Mouse (Mus musculus) skeletal muscle tissue, adult 2 months (tissue): Measurements from ENCODE around the gene Ism2.
A peak's percentile ranks its signal among the peaks of the same experiment; 100 is the strongest.
"Not testable (repeated sequence)": the region's sequence is repeated elsewhere in the genome, so short reads cannot be mapped to it uniquely, and the experiment has no call there.

Experiments
- DNase-seq: peaks from one replicate; pipeline ENCODE4 v3.0.0-alpha.2; 2012; ENCODE audit warnings: low read depth, low spot score

Ism2 gene

GRCm38 (mm10) chr12:87299657-87300440 lies at the start of gene Ism2:
Gene Ism2 (minus strand): TSS chr12:87299705.
- no peak for DNase-seq

DNA sequence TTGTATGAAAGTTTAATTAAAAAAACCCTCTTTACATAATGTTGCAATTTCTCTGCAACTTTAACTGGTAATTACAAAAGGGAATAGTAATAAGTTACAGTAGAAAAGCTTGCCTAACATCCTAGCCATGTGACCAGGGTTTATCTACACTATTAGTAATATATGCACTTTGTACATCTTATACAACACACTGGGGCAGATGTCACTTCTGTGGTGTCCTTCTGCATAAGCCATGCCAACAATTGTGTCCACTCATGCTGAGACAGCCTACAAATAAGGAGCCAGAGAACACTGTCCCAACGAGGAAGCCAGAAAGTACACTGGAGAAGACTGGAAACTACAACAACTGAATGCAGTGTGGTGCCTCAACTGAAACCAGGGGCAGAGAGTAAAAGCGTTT lies 48.5 kb upstream of the Ism2 start:
- no peak for DNase-seq

GRCm38 (mm10) chr12:87347511-87347910 lies 48.0 kb upstream of the Ism2 start:
- no peak for DNase-seq

- DNase-seq, result no peak
These were observed 43.6 kb upstream of the Ism2 start for GRCm38 (mm10) chr12:87343084-87343605.

- no peak for DNase-seq
These were observed 38.6 kb upstream of the Ism2 start for GRCm38 (mm10) chr12:87338082-87338481.

DNA sequence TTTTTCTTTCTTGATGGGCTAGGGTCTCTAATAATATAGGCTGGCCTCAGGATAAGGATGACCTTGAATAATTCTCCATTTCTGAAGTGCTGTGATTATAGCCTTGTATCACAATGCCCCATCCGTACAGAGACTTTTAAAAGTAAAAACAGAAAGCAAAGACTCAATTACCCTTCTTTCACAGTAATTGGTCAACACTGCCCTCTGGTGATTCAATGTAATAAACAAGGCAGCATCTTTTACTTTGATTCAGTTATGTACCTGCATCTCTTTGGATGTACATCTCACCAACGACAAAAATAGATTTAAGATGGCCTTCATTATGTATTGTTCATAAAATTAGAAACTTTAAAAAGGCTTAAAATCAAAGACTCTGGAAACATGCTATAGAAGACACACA lies 35.4 kb upstream of the Ism2 start:
- no peak for DNase-seq

- no peak for DNase-seq
These were observed 34.3 kb upstream of the Ism2 start for GRCm38 (mm10) chr12:87333794-87334193.

DNA sequence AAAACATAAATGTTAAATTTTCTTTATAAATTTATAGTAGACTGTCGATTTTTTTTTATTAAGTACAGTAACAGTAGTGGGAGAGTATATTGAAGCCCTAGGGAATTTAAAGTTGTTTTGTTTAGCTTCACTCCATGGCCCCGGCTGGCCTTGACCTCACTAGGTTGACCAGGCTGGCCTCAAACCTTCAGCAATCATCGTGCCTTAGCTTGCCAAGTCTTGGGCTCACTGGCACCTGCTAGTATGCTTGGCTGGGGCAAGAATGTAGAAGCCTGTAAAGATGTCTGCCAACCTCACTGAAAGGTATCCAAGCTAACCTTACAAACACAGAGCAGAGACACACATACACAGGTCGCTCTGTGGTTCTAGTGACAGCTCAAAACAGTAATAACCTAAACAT lies 33.0 kb upstream of the Ism2 start:
- DNase-seq, result peak; percentile 24

DNA sequence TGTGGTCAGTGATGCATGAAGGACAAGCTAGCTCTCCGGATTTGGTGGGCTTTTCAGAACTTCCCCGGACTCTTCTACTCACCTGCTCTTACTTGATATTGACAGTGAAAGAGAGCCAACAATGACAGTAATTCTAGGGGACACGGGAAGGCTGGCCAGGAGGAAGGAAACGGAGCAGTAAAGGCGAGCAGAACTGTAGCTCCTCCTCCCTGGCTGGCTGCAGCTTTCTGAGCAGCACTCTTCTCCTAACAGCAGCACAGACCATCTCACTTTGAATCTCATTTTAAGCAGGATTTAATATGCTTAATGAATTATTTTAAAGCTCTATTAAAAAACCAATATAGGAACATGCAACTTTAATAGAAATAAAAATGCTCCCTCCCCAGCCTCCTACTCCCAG lies 32.4 kb upstream of the Ism2 start:
- DNase-seq, result no peak

DNA sequence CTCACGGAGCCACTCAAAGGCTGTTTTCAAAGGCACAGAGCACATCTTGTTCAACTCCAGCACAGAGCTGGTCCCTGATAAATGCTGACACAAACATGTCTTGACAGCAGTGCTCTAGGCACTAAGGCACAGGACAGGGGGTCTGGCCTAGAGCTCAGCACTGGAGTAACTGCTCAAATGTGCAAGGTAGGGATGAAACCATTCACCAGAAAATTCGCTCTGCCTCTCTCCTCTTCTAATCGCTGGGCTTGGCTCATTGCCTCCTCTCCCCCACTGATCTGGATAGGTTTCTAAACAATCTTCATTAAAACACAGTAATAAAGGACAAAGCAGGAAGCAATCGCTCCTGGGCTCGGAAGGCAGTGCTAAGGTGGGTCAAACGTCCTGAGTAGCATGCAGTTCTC lies 31.6 kb upstream of the Ism2 start:
- DNase-seq, result no peak

GRCm38 (mm10) chr12:87330213-87330612 lies 30.7 kb upstream of the Ism2 start:
- no peak for DNase-seq

GRCm38 (mm10) chr12:87328025-87328424 lies 28.5 kb upstream of the Ism2 start:
- DNase-seq, result no peak

- DNase-seq, result no peak
These were observed 28.1 kb upstream of the Ism2 start for GRCm38 (mm10) chr12:87327610-87328009.

GRCm38 (mm10) chr12:87325452-87325851 lies 25.9 kb upstream of the Ism2 start:
- no peak for DNase-seq

GRCm38 (mm10) chr12:87319229-87319628 lies 19.7 kb upstream of the Ism2 start:
- DNase-seq, result no peak

GRCm38 (mm10) chr12:87317951-87318350 lies 18.4 kb upstream of the Ism2 start:
- DNase-seq, result no peak

DNA sequence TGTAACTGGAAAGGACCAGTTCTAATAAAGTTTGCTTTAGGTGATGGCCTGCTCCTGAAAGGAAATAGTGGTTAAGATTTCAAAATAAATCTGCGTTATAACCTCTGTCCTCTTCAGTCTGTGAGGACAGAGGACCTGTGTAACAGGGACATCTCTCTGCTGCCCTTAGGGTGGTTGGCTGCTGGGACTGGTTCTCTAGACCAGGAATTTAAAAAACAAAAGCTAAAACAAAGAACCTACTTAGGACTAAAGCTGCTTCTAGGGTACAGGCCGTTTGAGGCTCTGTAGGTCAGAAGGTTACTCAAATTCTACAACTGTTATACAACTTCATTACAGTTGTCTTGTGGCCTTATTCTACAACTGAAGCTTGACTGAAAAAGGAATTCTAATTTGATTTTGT lies 13.6 kb upstream of the Ism2 start:
- no peak for DNase-seq

GRCm38 (mm10) chr12:87306584-87306844 lies 7.0 kb upstream of the Ism2 start:
- not testable (repeated sequence) for DNase-seq

DNA sequence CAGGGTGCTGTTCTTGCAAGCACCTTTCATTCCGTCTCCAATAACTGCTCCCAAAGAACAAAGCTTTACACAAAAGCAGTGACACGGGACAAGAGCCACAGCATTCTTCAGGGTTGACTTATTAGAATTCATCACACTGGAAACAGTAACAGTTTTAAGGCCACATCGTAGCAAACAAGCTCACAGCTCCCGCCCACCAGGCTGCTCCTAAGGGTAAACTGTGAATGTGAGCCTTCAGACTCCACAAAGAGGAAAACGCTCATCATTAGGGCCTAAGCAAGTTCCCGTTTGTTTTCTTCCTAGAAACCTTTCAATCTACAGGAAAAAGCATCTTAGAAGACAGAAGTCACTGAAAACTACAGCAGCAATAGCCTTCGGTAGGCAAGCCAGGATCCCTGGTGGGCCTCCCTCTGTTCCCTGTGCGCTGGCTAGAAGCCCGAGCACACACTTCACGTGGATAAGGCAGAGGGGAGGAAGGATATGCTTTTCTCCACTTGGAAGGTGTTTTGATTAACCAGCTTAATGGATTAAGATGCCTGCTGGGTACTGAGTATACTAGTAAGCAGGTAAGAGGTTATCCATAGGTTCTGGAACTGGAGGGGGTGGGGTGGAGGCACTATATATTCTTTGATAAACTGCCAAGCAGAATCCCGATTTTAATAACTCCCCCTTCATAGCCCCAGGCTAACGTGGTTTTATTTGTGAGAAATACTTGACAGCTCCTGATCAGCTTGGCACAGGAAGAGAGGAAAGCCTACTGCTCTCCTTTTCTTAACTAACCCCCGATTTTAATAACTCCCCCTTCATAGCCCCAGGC lies 6.5 kb upstream of the Ism2 start:
- no peak for DNase-seq

- DNase-seq, result no peak
These were observed 1.7 kb upstream of the Ism2 start for GRCm38 (mm10) chr12:87301189-87301588.

DNA sequence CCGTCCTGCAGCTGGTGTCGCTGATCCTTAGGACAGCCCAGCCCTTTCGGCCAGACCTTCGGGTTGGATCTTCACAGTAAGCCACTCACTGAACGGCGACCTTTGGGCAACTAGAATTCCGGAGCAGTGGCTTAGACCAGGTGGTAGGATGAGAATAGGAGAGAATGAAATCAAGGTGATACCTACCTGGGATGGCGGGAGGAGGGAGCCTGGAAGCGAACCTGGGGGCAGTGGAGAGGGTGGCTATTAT lies 861 bp upstream of the Ism2 start:
- DNase-seq, result no peak

DNA sequence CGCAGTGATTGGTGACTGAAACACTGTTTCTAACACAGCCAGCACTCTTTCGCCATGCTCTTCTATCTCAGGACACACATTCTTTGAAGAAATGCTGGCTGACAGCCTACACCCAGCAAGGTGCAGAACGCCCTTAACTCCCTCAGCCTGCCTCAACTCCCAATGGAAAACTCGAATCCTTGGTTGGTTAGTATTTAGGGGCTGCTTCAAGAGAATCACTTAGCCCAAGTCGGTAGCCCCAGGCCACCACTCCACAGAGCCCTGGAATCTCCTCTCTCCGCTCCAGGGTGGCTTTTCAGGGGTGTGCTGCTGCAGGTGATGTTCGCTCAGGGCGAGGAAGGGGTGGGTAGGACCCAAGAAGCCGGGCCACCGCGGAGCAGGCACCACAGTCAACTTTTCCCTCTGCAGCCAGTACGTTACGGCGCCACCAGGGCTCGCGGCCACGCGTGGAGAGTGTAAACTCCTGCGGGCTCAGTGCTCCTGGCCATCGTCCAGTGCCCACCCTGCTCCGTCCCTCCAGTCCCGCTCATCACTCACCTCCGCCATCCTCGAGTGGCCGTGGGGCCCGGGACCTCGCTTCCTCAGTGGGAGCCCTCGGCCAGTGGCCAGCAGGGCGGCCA lies 358 bp downstream of the Ism2 start:
- DNase-seq, result no peak

DNA sequence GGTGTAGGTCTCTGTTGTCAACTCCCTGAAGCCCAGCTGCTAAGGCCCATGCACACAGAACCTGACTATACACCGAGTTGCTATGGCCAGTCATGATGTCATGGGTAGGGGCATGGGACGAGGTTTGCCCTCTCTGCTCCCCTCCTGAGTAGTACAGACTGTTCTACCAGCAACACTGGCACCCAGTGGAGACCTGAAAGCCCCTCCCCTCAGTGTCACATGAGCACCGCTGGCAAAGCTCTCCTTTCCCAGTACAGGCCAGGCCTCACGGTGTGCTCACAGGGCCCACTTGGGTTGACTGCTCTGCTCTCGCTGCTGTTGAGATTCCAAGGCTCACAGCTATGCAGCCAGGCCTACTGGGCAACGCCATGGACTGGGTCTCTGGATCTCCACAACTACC lies 5.6 kb downstream of the Ism2 start:
- no peak for DNase-seq
